Mouse (Mus musculus) left cerebral cortex, adult 11 months (tissue): ENCODE results near the gene Izumo1.

ENCODE experiments used
- DNase-seq: peaks from one replicate; pipeline ENCODE4 v3.0.0; 2022; ENCODE audit warnings: low spot score

The Izumo1 gene

DNA sequence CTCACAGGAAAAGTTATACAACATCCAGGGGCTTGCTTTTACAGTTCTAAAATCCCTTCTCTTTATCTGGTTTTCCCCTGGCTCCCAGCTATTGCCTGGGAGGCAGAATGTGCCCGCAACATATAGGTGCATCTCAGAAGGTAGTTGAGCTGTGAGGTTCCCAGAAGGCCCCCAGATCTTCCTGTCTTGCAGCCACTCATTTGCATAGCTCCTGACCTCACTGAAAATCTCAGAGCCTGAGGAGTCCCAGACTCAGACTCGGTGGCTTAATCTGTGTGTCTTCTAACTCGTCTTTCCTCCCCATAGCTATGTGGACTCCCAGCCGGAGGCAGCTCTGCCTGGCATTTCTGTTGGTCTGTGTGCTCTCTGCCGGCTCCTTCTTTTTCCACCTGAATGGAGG, 3.3 kb upstream of the Izumo1 start:
- DNase-seq = no peak

- no peak for DNase-seq
Observed at GRCm38 (mm10) chr7:45619592-45619991, 2.0 kb upstream of the Izumo1 start.

- no peak for DNase-seq
Observed at GRCm38 (mm10) chr7:45623507-45623906, 1.9 kb downstream of the Izumo1 start.

- DNase-seq = no peak
Observed at GRCm38 (mm10) chr7:45624718-45625117, 3.1 kb downstream of the Izumo1 start.

DNA sequence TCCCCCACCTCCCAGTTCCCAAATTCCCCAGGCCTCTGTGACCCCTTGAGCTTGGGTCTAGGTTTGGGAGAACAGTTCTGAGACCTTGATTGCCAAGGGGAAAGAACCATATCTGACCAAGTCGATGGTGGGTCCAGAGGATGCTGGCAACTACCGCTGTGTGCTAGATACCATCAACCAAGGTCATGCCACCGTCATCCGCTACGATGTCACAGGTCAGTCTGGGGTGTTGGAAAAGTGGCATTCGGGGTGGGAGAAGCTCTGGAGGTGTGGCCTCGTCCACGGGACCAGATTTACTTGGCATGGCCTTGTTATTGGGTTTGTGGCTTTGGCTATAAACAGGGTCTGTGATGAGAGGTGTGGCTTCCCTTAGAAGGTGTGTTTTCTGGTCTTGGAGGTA, 3.9 kb downstream of the Izumo1 start:
- DNase-seq = no peak

DNA sequence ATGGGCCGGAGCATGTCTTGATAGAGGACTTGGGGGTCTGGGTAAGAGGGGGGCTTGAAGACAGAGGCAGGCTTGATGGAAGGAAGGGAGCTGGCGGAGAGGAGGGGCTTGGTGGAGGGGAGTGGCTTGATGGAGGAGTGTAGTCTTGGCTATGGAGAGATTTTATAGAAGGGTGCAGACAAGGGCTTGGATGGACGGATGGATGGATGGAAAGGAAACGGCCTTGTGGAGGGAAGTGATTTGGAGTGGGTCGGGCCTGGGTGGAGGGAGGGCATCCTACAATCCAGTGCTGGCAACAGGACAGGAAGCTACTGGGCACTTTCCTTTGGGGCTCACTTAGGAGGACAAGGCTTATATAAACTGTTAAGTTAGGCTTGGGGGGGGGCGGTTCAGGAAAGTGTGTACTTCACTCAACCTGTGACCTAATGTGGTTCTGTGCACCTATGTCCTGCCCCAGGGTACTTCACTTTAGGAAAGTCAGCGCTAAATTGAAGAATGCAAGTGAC, 5.0 kb downstream of the Izumo1 start:
- no peak for DNase-seq

GRCm38 (mm10) chr7:45627261-45627660, 5.7 kb downstream of the Izumo1 start, which contains the start of gene Rasip1:
Gene Rasip1 (plus strand): TSS chr7:45627488.
- DNase-seq = no peak

DNA sequence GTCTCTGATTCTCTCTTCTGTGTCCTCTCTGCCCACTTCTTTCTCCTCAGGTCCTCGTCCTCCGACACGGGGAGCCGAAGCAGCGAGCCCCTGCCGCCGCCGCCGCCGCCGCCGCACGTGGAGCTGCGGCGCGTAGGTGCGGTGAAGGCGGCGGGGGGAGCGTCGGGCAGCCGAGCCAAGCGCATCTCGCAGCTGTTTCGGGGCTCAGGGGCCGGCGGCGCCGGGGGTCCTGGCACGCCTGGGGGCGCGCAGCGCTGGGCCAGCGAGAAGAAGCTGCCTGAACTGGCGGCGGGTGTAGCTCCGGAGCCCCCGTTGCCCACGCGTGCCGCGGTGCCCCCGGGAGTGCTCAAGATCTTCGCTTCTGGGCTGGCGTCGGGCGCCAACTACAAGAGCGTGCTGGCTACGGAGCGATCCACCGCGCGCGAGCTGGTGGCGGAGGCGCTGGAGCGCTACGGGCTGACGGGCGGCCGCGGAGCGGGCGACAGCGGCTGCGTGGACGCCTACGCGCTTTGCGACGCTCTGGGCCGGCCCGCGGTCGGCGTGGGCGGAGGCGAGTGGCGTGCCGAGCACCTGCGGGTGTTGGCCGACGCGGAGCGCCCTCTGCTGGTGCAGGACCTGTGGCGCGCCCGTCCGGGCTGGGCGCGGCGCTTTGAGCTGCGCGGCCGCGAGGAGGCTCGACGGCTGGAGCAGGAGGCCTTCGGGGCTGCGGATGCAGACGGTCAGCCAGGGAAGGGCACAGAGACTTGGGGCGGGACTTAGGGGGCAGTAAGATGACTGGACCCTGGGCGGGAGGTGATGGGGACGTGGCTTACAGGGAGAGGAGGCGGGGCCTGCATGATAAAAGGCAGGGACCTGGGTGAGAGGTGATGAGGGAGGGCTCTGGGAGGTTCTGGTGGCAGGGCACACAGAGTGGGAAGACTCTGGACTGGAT, 7.0 kb downstream of the Izumo1 start:
- peak; percentile 59 for DNase-seq

DNA sequence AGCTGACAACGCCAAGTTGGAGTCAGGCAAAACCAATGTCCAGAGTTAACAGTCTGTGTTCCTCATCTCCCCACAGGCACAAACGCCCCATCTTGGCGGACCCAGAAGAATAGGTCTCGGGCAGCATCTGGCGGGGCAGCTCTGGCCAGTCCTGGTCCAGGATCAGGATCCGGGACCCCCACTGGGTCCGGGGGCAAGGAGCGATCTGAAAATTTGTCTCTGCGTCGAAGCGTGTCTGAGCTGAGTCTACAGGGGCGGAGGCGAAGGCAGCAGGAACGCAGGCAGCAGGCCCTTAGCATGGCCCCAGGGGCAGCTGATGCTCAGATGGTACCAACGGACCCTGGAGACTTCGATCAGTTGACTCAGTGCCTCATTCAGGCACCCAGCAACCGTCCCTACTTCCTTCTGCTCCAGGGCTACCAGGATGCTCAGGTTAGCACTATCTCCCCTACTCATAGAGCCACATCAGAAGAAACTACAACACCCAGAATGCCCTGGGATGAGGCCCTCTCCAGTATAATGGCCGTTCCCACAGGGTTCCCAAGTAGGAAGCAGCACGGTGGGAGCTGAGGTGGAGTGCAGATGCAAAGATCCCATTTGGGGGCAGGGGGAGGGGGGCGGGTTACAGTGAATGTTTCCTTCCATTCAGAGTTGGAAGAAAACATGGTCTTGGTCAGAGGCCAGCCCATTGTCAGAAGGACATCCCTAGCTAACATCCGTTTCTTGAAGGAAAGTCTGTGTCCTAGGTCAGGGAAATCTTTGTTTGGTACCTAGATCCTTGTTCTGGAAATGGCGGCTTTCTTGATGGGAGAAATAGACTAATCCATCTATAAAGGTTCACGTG, 8.7 kb downstream of the Izumo1 start:
- DNase-seq = no peak

DNA sequence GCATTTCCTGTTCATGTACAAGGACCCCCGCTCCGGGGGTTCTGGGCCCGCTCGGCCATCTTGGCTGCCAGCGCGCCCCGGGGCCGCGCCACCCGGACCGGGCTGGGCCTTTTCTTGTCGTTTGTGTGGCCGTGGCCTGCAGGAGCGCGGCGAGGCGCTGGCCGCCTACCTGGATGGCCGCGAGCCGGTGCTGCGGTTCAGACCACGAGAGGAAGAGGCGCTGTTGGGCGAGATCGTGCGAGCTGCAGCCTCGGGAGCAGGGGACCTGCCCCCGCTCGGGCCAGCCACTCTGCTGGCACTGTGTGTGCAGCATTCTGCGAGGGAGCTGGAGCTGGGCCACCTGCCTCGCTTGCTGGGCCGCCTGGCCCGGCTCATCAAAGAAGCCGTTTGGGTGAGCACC, 10.9 kb downstream of the Izumo1 start:
- DNase-seq = no peak

- no peak for DNase-seq
Observed at GRCm38 (mm10) chr7:45634946-45635681, 13.5 kb downstream of the Izumo1 start.

DNA sequence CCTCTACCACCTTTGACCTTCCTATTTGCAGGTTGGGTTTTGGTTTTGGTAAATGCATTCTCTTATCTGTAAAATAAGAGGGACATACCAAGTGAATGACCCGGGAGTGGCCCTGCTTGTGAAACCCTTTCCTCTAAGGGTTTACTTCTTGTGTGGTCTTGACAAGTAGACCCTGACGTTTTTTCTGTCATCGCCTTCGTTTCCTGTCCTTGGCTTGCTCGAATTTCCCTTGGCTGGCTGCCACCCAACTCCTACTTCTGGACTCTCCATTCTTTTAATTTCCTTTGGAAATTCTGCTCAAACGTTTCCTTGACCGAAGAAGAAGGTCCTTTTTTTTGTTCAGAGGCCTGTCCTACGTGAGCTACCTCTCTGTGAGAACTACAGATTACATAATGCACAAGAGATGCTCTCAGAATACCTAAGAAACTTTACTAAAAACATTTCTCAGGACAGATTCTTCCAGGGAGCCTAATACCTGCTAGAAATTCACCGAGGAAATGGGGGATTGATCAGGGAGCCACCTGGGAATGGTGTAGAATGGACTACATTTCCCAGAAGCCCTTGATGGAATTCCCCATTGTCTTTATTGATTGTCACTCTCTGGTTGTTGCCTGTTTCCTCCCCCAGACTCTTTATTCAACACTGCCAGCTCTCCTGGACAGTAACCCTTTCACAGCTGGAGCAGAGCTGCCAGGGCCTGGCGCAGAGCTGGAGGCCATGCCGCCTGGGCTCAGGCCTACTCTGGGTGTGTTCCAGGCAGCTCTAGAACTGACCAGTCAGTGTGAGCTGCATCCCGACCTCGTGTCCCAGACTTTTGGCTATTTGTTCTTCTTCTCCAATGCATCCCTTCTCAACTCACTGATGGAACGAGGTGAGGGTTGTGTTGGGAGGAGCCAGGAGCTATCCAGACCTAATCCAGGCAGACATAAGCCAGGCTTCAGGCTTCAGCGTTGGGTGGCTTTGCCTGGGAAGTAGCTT, 14.4 kb downstream of the Izumo1 start:
- DNase-seq = no peak

DNA sequence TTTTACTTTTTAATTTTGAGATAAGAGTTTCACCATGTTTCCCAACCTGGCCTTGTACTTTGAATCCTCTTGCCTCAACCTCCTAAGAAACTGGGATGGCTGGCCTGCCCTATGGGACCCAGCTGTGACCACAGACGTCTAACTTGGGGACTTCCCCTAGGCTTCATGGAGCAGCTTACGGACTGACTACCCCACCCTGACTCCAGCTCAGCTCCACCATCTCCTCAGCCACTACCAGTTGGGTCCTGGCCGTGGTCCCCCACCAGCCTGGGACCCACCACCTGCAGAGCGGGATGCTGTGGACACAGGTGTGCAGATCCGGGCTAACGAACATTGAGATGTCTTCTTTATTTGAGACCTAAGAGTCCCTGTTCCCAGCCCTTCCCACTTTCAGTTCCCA, 16.1 kb downstream of the Izumo1 start:
- DNase-seq = no peak

- peak; percentile 94 for DNase-seq
Observed at GRCm38 (mm10) chr7:45638623-45639401, 17.2 kb downstream of the Izumo1 start.

DNA sequence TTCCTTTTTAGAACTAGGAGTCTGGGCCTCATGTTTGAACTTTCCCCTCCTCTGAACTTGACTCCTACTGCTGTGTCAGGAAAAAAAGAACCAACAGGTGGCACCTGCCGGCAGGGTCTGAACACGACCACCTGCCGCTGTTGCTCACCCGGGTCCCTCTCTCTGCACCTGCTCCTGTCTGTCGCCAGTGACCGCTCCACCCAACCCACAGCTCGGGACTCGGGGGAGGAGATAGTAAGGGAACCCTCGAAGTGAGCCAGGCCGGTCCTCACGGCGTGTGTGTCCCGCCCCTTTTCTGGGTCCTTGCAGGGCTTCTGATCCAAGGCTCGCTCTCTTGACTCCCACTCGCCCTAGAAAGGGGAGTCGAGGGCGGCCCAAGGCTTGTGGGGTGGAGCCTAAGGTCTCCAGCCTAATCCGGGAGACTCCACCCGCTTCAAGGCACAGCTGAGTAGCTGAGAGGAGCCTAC, 18.0 kb downstream of the Izumo1 start, which contains the start of gene Mamstr:
Gene Mamstr, plus strand, starts transcription at position 417 of the 467 bp plus-strand sequence.
- no peak for DNase-seq

GRCm38 (mm10) chr7:45640191-45640957, 18.8 kb downstream of the Izumo1 start:
- no peak for DNase-seq

DNA sequence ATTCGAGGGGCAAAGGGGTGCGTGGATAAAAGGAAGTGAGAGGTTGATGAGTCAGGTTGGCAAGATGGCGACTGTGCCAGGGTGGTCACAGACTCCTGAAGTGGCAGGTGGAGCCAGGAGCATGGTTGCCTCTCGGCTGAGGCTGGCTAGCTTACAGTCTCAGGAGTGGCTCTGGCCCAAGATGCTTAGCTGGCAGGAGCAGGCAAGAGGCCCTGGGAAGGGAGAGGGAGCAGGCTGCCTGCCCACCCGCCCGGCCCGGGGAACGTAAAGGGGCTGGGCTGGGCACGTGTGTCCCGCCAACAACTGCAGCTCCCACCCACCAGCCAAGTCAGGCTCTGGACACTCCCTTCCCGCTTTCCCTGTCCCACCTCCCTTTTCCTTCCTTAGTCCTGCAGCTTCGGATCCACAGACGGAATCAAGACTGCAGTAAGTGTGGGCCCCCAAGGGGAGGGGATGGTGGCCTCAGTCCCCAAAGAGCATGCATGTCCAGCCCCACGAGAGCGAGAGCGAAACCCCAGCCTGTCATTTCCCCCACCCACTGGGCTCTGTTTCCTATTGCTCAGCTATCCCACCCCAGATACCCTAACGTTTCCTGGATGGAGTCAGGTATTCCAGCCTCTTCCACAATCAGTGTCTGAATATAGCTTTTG, 19.9 kb downstream of the Izumo1 start:
- no peak for DNase-seq

DNA sequence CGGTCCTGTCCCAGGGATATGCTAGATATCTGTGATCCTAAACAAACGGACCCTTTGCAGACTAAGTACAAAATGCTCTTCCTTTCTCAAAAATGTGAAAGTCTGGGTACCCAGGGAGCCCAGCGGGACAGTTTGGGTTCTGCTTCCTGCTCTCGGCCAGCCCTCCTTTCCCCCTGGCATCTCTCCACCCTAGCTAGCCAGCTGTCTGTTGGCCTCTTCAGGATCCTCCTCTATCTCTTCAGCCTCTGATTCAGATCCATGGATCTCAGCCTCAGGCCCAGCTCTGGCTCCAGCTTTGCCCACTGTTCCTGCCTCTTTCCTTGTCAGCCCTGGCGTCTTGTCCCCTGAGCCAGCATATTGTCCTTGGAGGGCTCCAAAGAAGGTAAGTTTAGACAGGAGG, 20.5 kb downstream of the Izumo1 start:
- no peak for DNase-seq
